Mouse (Mus musculus) Muller cell, postnatal 12 days (primary cell): ENCODE measurements around the gene Stk31.
"Not testable (repeated sequence)": the region's sequence is repeated elsewhere in the genome, so short reads cannot be mapped to it uniquely, and the experiment has no call there.

Experiments used
- DNase-seq: peaks from one replicate; pipeline ENCODE4 v3.0.0-alpha.2; 2015; ENCODE audit errors: inconsistent ontology term

The Stk31 gene

DNA sequence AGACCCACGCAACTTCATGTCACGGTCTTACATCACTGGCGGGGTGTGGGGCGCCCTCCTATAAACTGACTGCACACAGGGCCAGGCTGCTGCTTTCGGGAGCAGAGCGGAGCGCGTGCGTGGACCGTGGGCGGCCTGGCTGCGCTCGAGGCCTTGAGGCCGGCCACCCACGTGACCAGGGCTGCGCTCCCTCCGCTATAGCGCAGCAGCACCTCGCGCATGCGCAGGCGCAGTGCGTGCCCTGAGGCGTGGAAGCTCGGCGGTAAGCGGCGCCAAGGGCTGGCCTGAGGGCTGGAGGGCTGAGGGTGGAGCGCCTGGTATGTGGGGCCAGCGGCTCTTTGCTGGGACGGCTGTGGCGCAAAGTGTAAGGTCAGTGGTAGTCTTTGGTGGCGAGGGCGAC, at the start of gene Stk31:
Stk31 (plus strand) TSS at position 289 of the 400 bp plus-strand sequence.
- no peak for DNase-seq

DNA sequence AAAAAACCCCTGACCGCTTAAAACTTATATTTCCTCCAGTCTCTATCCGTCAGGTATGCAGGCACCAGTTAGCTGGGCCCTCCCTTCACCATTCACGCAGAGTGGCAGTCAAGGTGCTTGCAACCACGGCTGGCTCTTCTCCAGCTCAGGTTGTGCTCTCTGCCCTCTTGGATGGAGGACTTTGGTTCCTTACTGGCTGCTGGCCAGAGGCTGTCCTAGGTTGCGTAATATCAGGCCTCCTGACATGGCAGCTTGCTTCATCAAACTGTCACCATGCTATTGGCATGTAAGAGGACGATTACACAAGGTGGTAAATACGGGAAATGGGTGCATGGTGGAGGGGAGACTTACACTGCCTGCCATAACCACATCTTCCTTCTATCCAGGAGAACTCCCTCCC, 45.6 kb upstream of the Stk31 start:
- no peak for DNase-seq

DNA sequence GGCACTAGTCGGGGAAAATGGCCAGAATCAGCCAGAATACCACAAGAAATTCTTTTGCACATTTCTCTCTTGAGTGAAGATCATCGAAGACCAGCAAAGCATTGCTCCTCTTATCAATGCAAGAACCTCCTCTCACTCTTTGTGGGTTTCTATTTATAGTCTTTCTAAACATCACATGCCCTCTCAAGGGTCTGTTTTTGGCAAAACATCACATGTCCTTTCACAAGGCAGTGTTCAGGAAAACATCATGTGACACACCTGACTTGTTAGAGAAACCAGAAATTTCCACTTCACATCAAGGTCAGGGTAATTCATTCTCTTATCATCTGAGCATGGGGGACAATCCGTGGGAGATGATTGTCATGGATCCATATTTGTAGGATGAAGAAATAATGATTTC, 40.8 kb upstream of the Stk31 start:
- no peak for DNase-seq

DNA sequence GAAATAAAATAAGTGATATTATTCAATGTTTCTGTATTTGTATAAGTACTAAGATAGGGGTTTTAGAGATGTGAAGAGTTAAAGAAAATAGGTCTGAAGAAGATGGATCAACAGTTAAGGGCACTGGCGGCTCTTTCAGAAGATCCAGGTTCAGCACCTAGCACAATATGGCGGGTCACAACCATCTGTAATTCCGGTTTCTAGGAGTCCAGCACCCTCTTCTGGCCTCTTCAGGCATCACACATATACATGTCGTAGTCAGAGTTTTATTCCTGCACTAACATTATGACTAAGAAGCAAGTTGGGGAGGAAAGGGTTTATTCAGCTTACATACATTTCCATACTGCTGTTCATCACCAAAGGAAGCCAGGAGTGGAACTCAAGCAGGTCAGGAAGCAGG, 40.2 kb upstream of the Stk31 start:
- no peak for DNase-seq

DNA sequence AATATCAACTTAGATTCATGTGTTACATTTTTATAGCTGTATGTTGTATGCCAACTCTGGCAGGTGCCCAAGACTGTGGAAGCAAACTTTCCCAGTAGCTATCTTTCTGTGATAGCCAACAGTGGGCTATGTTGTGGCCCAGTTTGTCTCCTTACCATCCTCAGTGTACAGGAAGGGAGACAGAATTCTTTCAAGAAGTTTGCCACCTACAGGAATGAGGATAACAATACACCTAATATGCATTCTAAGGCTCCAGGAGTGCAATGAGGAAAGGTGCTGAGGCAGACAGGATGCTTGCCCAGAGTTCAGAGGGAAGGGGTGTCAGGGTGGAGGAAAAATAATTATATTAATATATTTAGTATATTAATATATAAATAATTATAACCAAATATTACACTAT, 35.0 kb upstream of the Stk31 start:
- DNase-seq = no peak

DNA sequence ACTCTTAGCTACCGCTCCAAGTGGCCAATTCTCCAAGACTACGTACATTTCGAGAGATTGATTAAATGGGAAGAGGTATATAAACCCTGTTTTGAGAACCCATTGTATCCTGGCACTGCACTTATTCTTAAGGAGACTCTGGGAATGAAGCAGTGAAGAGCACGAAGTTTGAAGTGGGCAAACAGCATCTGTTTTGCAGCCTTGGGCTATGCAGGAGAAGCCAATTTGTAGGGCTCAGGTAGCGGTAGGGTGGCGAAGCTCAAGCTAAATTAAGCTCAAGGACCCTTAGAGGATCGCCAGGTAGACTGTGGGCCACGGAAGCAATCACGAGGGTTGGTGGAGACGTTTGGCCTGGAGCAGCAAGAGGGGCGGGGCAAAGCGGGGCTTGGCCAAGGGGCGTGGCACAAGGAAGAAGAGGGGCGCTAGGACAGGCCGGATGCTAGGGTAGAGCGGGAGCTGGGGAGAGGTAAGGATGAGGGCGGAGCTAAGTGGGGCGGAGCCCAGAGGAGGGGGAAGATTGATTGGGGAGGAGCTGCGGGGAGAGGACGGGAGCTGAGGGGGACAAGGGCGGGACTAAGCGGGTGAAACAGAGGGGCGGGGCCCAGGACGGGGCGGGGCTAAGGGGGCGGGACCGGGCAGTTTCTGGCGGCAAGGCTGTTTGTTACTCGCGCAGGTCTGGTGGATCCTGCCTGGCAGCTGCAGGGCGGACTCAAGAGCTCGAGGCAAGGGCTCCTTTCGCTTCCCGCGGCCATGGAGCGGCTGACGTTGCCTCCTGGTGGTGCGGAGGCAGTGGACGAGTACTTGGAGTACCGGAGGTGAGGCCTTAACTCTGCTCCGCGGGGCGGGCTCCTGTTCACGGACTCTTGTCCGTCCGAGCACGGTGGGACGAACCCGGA, 28.0 kb upstream of the Stk31 start, which contains the start of gene Fam221a:
Fam221a (plus strand) TSS at position 581 of the 896 bp plus-strand sequence.
- DNase-seq = peak; percentile 96

DNA sequence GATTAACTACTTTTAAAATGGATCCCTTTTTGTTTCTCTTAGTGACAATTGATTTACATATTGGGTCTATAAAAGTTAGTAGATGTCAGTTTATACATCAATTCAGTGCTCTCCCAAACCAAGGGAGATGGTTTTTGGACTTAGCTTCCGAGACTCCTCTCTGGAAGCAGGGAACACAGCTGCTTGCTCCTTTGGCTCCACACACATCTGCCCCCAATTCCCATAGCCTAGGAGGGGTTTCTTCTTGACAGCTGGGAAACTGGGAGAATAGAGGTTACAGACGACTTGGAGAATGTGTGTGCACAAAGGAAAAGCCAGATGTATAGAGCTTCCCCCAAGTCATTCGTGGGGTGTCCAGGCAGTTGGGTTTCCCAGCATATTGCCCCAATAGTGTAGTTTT, 27.2 kb upstream of the Stk31 start:
- no peak for DNase-seq

DNA sequence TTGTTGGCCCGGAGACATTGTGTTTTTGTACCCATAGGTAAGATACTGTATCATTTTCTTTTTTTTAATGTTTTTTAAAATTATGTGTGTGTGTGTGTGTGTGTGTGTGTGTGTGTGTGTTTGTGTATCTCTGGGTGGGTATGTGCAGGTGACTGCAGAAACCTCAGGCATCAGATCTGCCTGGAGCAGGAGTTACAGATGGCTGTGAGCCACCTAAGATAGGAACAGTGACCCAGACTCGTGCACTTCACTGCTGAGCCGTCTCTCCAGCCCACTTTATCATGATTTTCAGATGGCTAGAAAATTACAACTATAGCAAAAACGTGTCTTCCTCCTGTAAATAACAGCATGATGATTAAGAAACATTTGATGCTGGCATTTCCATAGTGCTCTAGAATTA, 22.7 kb upstream of the Stk31 start:
- DNase-seq = no peak

DNA sequence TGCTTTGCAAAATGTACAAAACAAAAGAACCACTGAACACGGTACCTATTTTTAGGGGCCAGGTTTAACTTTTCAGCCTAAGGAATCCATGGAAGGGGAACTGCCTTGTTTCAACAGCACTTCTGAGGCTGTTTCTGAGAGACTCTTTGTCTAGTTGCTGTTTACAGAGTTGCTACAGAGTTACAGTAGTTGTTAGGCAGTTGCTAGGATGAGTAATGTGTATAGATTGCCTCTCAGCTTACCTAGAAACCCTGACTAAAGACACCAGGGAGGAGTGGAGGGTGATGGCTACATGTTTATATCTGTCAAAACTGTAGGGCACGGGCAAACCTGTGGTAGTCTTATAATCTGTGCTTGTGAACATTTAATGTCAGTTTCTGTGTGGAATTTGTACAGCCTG, 21.5 kb upstream of the Stk31 start:
- DNase-seq = no peak

DNA sequence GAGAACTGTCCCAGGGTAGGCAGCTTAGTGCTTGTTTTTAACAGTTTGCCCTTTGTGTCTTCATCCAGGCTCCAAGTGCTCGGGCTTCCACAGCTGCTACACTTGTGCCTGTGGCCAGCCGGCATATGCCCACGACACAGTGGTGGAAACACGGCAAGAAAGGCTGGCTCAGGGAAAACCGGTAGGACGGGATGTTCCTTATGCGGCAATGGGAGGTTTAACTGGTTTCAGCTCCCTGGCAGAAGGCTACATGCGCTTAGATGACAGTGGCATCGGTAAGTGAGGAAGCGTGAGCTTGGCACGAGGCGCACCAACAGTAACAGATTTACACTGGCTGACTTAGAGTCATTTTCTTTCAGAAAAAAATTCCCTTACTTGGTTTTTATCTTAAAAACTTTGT, 17.1 kb upstream of the Stk31 start:
- no peak for DNase-seq

DNA sequence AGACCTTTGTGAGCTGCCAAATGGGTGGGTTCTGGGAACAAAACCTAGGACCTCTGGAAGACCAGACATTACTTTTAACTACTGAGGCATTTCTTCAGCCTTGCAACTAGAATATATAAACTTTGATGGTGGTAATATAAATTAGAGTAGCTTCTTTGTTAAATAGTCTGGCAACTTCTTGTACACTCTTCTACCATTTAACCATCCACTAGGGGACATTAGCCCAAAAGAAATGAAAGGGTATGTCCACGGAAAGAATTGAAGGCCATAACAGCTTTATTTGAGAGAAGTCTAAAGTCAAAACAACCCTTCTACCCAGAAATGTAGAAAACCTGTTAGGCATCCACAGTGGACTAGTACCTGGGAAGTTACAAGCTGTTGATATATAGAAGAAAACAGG, 1.1 kb upstream of the Stk31 start:
- no peak for DNase-seq

DNA sequence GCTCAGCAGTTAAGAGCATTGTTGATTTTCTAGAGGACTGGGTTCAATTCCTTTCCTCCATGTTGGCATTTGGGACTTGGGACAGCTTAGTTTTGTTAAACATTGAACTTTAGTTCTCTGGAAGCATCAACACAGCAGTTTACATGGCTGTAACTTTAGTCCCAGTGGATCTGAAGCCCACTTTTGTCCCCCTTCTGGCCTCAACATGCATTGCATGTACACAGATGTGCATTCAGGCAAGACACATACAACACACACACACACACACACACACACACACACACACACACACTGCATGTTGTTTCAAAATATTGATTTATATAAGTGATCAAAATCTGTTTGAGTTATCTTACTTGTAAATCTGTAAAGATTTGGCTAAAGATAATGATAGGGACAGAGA, 2.1 kb downstream of the Stk31 start:
- peak; percentile 14 for DNase-seq

DNA sequence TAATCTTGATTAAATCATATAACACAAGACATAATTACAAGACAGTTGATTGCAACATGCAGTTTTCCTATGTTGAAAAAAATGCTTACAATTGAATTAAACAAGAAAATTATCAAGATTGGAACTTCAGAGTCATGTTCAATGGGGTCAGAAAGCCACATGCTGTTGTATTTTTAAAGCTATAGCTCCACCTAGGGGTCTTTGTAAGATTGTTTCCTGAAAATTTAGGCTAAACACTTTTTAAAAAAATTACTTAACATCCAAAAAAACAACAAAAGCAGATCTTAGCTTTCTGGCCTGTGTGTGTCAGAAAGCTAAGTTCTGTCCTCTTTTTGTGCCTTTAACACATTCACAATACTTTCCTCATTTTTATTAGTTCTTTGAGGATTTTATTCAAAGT, 3.0 kb downstream of the Stk31 start:
- DNase-seq = peak; percentile 42

DNA sequence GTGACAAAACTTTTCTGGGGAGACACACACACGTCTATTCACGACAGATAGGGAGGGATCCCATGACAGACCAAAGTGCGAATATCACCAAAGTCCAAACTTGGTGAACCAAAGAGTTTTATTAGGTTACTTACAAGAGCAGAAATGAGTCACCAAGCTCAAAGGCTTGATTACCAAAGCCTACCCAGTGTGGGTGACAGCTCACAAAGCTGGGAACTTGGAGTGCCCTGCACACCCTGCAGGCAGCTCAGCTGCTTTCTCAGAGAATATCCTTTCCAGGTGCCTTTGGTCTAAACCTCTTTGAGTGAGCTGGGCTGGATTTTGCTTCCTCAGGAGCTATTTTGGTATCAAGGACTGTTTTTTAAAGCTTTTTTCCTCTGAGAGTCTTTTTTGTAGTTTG, 15.4 kb downstream of the Stk31 start:
- DNase-seq = peak; percentile 6

DNA sequence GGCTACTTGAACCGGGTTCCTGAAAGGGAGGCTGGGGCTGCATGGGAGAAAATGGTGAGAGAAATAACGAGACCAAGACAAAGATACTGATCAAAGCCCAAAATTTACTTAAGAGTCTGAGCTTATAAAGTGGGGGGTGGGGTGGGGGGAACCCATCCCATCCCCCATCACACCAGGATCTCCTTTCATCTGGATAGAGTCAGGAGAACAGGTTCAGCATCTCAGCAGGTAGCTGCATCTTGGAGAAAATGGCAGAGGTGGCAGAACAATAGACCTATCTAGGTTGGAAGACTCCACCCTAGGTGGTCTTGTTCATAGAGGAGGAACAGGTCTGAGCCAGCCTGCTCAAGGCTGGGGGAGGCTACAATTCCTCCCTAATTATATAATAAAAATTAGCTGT, 17.6 kb downstream of the Stk31 start:
- DNase-seq = not testable (repeated sequence)

DNA sequence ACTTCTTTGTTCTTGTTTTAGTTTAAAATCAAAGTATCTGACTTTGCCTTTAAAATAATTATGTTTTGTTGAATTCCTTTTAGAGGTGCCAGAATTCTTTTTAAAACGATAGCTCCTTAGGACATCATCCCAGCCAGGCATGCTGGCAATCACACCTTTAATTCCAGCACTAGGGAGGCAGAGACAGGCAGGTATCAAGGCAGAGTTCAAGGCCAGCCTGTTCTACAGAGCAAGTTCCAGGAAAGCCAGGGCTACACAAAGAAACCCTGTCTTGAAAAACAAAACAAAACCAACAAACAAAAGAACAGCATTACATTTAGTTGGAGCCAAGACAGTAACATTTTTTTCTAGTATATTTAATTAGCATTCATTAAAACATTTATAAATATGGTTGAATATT, 20.6 kb downstream of the Stk31 start:
- DNase-seq = no peak

DNA sequence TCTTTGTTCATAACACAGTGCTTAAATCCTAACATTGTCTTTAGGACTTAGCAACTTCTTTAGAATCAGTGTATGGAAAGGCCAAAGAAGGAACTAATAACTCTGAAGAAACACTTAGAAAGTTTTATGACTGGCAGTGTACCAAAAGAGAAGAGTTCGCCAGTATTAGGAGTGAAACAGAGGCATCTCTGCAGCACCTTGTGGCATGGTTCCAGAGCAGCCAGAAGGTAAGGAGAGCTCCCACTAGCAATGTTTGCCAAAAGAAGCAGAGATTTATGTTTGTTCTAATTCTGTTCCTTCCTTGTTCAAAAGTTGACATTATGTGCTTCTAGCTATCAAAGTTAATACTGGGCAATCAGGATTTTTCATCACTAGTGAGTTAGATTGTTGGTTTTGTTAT, 41.9 kb downstream of the Stk31 start:
- DNase-seq = no peak

DNA sequence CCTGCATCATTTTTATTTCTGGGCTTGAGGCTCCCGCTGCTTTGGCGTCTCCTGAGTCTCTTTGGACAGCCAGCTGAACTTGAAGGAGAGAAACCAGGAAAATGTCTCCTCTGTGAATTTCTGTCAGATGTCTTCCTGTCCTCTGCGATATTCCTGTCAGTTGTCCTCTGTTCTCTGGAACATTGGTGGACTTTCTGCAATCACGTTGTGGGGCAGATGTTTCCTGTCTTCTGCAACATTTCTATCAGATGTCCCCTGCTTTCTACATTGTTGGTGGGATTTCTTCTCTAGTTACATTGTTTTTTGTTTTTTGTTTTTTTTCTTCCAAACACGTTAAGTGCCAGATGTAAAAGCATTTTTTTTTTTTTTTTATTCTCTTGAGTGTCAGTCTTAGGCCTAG, 62.7 kb downstream of the Stk31 start:
- DNase-seq = no peak

DNA sequence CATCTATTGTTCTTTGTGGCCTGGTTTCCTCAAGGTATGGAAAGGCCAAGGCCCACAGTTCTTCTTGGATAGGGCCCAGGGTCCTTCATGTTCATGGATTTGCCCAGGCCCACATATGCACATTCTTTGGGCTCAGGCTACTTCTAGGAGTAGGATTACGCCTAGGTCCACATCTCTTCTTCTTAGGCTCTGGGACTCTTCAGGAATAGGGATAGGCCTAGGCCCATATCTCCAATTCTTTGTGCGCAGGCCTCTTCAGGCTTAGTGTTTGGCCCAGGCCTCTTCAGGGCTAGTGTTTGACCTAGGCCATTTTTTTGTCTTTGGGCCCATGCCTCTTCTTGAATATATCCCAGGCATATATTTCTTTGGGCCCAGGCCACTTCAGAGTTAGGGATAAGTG, 87.8 kb downstream of the Stk31 start:
- no peak for DNase-seq

DNA sequence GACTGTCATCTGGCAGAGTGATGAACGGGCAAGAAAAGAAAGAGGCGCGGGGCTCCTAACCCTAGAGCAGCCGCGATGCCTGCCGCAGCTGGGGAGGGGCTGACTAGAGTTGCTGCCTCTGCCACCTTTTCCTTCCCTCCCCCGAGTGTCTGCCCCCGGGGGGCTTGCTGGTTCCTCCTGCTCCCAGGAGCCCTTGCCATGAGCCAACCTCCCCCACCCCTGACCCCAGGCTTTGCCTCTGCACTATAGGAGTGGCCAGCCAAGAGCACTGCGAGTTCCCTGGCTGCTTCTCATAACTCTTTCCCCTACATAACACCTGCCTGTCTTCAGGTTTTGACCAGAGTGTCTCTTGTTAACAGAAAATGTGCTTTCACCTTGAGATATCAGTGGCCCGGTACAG, 96.1 kb downstream of the Stk31 start:
- no peak for DNase-seq

DNA sequence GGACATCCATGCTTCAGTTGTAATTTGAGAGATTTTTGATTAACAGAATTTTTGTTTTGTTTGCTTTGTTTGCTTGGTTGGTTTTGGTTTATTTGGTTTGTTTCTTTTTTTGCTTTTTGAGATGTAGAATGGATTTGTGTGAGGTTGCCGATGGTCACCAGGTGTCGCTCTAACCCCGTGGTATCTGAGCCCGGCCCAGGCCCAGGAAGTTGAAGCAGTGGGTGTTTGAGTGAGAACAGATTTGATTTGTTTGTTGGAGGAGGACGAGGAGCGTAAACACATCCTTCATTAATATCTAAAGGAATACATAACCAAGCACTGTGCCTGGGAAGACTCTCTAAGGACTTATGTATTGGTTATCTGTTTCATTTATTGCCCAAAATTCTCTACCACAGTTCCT, 123.6 kb downstream of the Stk31 start:
- DNase-seq = peak; percentile 58
